Mouse (Mus musculus) right cerebral cortex, postnatal 10 days (tissue): ENCODE measurements around the gene Adat2.
A peak's percentile ranks its signal among the peaks of the same experiment; 100 is the strongest.

Experiments used
- DNase-seq, 2 experiments: peaks; one replicate each; pipeline ENCODE4 v3.0.0; 2021; ENCODE audit warnings: low spot score in 2 of 2

Gene Adat2

GRCm38 (mm10) chr10:13552646-13553497 is at the start of gene Adat2, which contains the start of gene Pex3:
Gene Adat2, plus strand, starts transcription at chr10:13552894.
Gene Pex3, minus strand, starts transcription at chr10:13553142.
- DNase-seq: peak; percentile 91 to 92

GRCm38 (mm10) chr10:13521857-13522256 is 30.8 kb upstream of the Adat2 start:
- DNase-seq: peak in 1 of 2 experiments; percentile 7

DNA sequence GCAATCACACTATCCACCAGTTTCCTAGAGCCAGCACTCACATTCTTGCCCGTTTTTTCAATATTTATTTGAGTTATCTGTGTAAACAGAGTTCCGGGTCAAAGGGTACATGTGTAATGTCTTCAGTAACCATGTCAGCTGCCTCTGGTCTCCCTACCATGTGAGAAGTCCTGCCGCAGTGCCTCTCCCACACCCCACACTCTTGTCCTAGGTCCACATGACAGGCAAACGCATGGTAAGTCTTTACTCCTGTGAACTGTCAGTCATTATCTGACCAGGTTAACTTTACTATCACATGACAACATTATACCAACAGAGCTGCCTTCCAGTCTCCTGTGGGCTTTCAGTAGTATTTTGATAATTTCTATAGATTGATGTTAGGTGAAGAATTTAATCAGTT is 24.5 kb upstream of the Adat2 start:
- DNase-seq: no peak

DNA sequence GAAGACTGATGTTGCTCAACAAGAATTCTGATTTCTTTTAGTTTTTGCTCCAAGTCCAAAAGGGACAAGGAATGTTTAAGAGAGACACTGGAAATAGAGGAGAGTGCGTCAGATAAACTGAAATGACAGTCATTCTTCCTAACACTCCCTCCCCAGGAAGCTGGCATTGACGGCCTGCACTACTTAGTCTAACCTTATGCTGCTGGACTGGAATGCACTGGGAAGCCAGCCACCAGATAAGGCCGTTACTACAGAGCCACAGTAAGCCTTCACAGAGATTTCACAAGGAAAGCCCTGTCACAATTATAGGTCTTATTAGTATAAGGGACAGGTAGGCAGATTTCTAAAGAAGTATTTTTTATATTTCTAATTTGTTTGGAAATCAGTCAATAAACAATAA is 17.9 kb upstream of the Adat2 start:
- no peak for DNase-seq

GRCm38 (mm10) chr10:13536706-13537105 is 16.0 kb upstream of the Adat2 start:
- DNase-seq: no peak

DNA sequence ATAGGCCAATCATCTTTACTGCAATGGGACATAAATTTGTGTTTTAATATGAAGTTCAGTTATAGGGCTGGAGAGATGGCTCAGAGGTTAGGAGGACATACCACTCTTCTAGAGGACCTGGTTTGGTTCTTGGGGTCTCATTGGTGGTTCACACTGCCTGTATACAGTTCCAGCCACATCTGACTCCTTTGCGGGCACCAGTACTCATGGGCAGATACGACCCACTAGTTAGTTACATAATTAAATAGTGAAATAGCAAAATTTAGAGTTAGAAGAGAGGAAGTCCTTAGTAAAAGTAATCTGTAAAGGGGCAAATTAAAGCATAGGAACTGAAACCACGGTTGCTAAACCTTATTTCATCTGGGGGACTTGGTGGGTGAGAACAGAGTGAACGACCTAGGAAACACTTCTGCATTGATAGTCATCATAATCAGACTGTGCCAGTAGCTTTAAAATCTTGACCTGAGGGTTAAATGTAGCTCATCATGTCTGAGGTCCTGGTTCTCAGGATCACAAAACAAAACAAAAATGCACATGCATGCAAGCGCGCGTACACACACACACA is 12.8 kb upstream of the Adat2 start:
- DNase-seq: no peak

DNA sequence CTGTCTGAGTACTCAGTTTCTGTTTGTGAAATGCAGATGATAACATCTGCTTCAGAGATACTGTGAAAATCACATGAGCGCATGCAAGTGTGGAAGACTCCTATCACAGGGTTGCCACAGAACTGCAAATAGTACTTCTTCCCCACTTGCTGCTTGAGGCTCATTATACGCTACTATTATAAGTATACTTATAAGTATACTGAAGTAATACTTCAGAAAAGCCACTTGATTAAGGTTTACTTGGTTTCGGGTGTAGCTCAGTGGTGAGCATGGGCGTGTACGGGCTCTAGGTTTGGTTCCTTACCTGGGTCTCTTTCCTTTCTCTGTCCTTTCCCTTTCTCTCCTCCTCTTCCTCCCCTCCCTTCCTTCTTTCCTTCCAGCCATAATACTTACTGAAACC is 11.0 kb upstream of the Adat2 start:
- DNase-seq: no peak

- DNase-seq: peak in 1 of 2 experiments; percentile 11
These were observed 848 bp downstream of the Adat2 start for GRCm38 (mm10) chr10:13553498-13553985.

- DNase-seq: peak in 1 of 2 experiments; percentile 8
These were observed 1.6 kb downstream of the Adat2 start for GRCm38 (mm10) chr10:13554316-13554715.

GRCm38 (mm10) chr10:13560014-13560674 is 7.5 kb downstream of the Adat2 start:
- peak in 1 of 2 experiments; percentile 11 for DNase-seq

GRCm38 (mm10) chr10:13564364-13565079 is 11.8 kb downstream of the Adat2 start:
- peak; percentile 77 to 86 for DNase-seq

- DNase-seq: peak in 1 of 2 experiments; percentile 33
These were observed 12.4 kb downstream of the Adat2 start for GRCm38 (mm10) chr10:13565080-13565448.

GRCm38 (mm10) chr10:13566393-13566792 is 13.7 kb downstream of the Adat2 start:
- no peak for DNase-seq

- DNase-seq: peak; percentile 41 to 46
These were observed 17.1 kb downstream of the Adat2 start for GRCm38 (mm10) chr10:13569818-13570217.

DNA sequence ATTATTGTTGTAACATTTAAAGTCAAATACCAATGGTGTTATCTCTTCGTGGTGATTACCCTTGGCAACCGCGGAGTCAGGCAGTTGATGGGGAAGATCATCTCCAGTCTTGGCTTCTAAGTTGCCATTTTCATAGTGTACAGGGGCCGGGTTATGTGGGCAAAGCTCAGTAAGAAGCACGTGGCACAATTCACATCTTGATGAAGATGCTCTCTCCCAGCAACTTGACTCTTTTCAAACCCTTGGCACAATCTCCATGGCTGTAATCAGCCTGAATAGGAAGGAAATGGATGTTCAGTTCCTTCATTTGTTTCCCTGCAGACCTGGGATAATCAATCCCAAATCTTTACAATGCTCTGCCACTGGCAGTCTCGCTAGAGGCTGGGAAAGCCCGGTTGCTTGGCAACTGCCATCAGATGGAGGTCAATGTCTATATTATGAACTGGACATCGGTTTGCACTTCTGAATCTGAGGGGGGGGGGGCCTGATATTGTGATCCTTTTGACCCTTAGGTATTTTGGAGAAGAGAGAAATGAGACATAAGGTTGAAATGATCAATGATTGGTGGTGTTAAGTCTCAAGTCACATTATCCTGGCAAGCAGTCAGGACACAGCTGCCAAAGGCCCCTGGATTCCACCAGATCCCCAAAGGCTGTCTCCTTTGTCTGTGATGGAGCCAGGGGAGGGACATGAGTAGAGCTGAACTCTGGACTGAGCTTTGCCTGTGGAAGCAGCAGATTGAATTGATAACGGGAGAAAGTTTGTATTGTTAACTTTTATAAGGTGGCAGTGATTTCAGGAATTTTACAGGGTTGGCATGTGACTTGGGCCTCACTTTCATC is 18.2 kb downstream of the Adat2 start:
- no peak for DNase-seq

DNA sequence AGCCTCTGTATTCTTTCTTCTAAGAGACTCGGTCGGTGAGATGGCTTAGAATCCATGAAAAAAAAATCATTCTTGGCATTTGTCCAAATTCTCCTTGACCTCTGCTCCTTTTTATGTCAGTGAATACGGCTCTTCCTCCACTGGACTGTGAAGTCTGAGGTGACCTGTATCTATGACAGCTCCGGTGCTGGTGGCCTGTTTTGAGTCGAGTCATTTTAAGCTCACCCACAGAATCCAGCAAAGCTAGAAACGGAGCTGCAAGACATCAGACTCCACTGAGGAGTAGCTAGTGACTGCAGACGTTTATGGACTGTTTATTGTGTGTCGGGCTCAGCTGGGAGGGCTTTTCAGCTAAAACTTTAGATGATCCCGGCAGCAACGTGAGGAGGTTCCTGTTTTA is 19.3 kb downstream of the Adat2 start:
- no peak for DNase-seq

DNA sequence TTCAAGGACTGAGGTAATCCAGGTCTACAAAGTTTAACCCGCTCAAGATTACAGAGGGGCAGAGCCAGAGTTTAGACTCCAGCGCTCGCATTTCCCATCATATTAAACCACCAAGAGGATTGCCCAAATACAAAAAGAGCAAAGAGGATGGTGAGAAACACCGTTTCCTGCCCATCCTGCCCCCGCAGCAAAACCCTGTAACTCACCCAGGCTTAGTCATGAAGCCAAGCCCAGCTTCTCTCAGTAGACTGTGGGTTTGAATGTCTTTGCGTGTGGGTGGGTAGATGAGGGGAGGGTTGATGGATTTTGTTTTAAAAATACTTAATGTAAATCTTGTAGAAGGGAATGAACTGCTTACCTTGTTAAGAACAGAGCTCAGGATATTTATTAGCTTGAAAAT is 19.7 kb downstream of the Adat2 start:
- DNase-seq: no peak

DNA sequence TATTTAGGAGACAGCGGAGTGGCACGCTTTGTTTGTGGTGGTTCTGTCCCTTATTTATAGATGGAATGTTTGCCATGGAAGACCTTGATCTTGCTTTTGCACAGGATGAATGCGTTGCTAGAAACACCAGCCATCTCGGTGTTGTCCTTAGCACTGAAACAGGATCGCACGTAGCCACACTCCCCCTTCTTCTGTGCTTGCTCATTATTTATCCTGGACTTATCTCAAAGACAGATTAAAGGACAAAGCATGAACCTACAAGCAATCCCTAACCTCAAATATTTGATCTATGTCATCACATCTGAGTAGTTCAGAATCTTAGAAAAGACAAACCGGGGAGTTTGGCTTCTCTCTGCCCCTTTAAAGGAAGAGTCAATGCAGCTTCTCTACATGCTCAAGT is 24.4 kb downstream of the Adat2 start:
- DNase-seq: no peak

- DNase-seq: peak; percentile 59 to 80
These were observed 35.2 kb downstream of the Adat2 start for GRCm38 (mm10) chr10:13587914-13588313.

- no peak for DNase-seq
These were observed 39.5 kb downstream of the Adat2 start for GRCm38 (mm10) chr10:13592196-13592595.

- DNase-seq: no peak
These were observed 40.8 kb downstream of the Adat2 start for GRCm38 (mm10) chr10:13593529-13593928.
